Mouse (Mus musculus): Measurements from ENCODE around the gene Gm15091. TPM values are rescaled to one million over a fixed set of nuclear protein-coding genes. Genes with fewer than 3 reads are reported as not detected.
"Not testable (repeated sequence)": the region's sequence is repeated elsewhere in the genome, so short reads cannot be mapped to it uniquely, and the experiment has no call there.

Gene Gm15091
- not detected for total RNA-seq (2021)
- long read RNA-seq, experiment 1, result 0 reads
- long read RNA-seq, experiment 2, result 0 reads

DNA sequence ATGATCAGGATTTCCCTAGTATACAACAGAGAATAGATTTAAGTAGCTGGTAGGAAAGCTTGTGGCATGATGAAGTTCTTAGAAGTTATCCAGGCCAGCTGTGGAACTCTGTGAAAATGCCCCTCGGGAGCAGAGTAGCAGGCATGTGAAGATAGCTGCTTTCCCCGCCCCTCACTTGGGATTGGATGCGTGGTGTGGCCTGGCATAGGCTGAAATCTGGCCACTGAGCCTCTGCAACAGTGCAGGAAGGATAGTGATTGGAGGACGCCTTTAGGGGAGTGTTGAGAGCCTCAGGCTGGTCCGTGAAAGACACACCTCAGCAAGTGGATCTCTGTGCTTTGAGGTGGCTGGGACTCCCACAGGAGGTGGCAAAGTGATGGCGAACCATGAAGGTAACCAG, at the start of gene Gm15091:
Gene Gm15091, plus strand, starts transcription at position 301 of the 400 bp plus-strand sequence.
- DNase-seq, result not testable (repeated sequence)

Other genes starting within 250 kb of the Gm15091 start
- gene Gm15097, start 157.2 kb upstream of the Gm15091 start, total RNA-seq (2021), result not detected

All from adrenal gland, postnatal 36 days (tissue).